Mouse (Mus musculus) myocyte (in vitro differentiated cells): ENCODE data around the gene Rgcc. TPM values are rescaled to one million over a fixed set of nuclear protein-coding genes. Genes with fewer than 3 reads are reported as not detected.

Experiments used
- H3K27me3 ChIP-seq: one replicate; pipeline ENCODE4 v1.6.1; 2011; ENCODE audit not compliant: control insufficient read depth, insufficient read depth, insufficient read length
- H3K36me3 ChIP-seq: one replicate; pipeline ENCODE4 v1.6.1; 2011; ENCODE audit not compliant: control insufficient read depth, insufficient read depth
- H3K4me2 ChIP-seq: one replicate; pipeline ENCODE4 v1.6.1; 2011; ENCODE audit warnings: low read depth, control low read depth
- H3K4me3 ChIP-seq: one replicate; pipeline ENCODE4 v1.5.1; 2011; ENCODE audit warnings: mild to moderate bottlenecking, control low read depth, moderate library complexity
- H3K79me2 ChIP-seq: one replicate; pipeline ENCODE4 v1.6.1; 2011; ENCODE audit not compliant: control insufficient read depth, insufficient read depth
- H3ac ChIP-seq: one replicate; pipeline ENCODE4 v1.6.1; 2011; ENCODE audit not compliant: control insufficient read depth, insufficient read length
- CEBPB ChIP-seq: IDR thresholded peaks from 2 replicates; pipeline ENCODE4 v1.6.1; 2011; ENCODE audit warnings: mild to moderate bottlenecking, moderate library complexity; ENCODE audit not compliant: poor library complexity, insufficient read depth, severe bottlenecking
- E2F4 ChIP-seq: IDR thresholded peaks from one replicate; pipeline ENCODE4 v1.6.1; 2011; ENCODE audit warnings: mild to moderate bottlenecking, control low read depth, moderate library complexity; ENCODE audit not compliant: insufficient read depth
- MAX ChIP-seq: IDR thresholded peaks from one replicate; pipeline ENCODE4 v1.6.1; 2011; ENCODE audit warnings: low read depth, mild to moderate bottlenecking, control low read depth
- MYOD1 ChIP-seq, 3 experiments: IDR thresholded peaks; one replicate each; pipeline ENCODE4 v1.6.1; 2011; ENCODE audit warnings: control low read depth in 2 of 3, low read depth in 2 of 3, mild to moderate bottlenecking in 2 of 3, moderate library complexity in 1 of 3; ENCODE audit not compliant: insufficient read length in 2 of 3, control insufficient read depth in 1 of 3
- MYOG ChIP-seq, 3 experiments: IDR thresholded peaks; one replicate each; pipeline ENCODE4 v1.6.1; 2011; ENCODE audit warnings: control low read depth in 2 of 3, low read depth in 2 of 3, mild to moderate bottlenecking in 2 of 3; ENCODE audit not compliant: insufficient read length in 2 of 3, control insufficient read depth in 1 of 3, insufficient read depth in 1 of 3
- POLR2A ChIP-seq: IDR thresholded peaks from one replicate; pipeline ENCODE4 v1.6.1; 2011; ENCODE audit warnings: low read depth, mild to moderate bottlenecking, control low read depth, moderate library complexity; ENCODE audit not compliant: insufficient read length
- POLR2AphosphoS2 ChIP-seq: IDR thresholded peaks from one replicate; pipeline ENCODE4 v1.6.1; 2011; ENCODE audit warnings: low read depth, control low read depth; ENCODE audit not compliant: insufficient read length
- REST ChIP-seq: IDR thresholded peaks from one replicate; pipeline ENCODE4 v1.6.1; 2011; ENCODE audit warnings: mild to moderate bottlenecking, control low read depth, moderate library complexity; ENCODE audit not compliant: insufficient read depth, insufficient read length
- SRF ChIP-seq: IDR thresholded peaks from one replicate; pipeline ENCODE4 v1.6.1; 2011; ENCODE audit warnings: low read depth; ENCODE audit not compliant: control insufficient read depth, insufficient read length
- TCF12 ChIP-seq: IDR thresholded peaks from one replicate; pipeline ENCODE4 v1.6.1; 2011; ENCODE audit warnings: mild to moderate bottlenecking, control low read depth; ENCODE audit not compliant: poor library complexity, insufficient read depth, severe bottlenecking
- TCF3 ChIP-seq: IDR thresholded peaks from one replicate; pipeline ENCODE4 v1.6.1; 2011; ENCODE audit warnings: low read depth, control low read depth; ENCODE audit not compliant: insufficient read length
- USF1 ChIP-seq: IDR thresholded peaks from one replicate; pipeline ENCODE4 v1.6.1; 2011; ENCODE audit warnings: low read depth, mild to moderate bottlenecking, control low read depth, moderate library complexity
- polyA plus RNA-seq: library from polyadenylated mRNA; unstranded; fragments of >200 nt; fragmentation: generic; extraction: Trizol; gene quantifications from one replicate; pipeline ENCODE4 v1.2.1, GENCODE M21; 2012; ENCODE audit warnings: missing spikeins

The Rgcc gene
- polyA plus RNA-seq, 1 experiment, result 6.0 TPM

GRCm38 (mm10) chr14:79298314-79298992, 3.0 kb downstream of the Rgcc start:
- TF ChIP-seq USF1, result no peak
- no peak for TF ChIP-seq POLR2A
- no peak for TF ChIP-seq E2F4
- TF ChIP-seq TCF12, result no peak
- no peak for TF ChIP-seq MAX
- no peak for TF ChIP-seq POLR2AphosphoS2
- no peak for TF ChIP-seq TCF3
- TF ChIP-seq MYOD1 (IDR thresholded peaks at IDR 0.05; ENCODE audit: control insufficient read depth in 1 of 3, insufficient read length in 2 of 3, low read depth in 2 of 3), result no peak
- no peak for TF ChIP-seq MYOG (IDR thresholded peaks at IDR 0.05; ENCODE audit: control insufficient read depth in 1 of 3, insufficient read depth in 1 of 3, insufficient read length in 2 of 3, low read depth in 2 of 3)
- TF ChIP-seq SRF, result no peak
- TF ChIP-seq REST, result no peak
- H3K36me3 ChIP-seq, result no peaks in the 10 kb centered on the region
- H3ac ChIP-seq, result no peak overlapping the region
- H3K4me3 ChIP-seq, result no peak overlapping the region
- no peaks in the 10 kb centered on the region for H3K27me3 ChIP-seq
- peak overlapping the region; percentile 42 for H3K4me2 ChIP-seq
- no peaks in the 10 kb centered on the region for H3K79me2 ChIP-seq

GRCm38 (mm10) chr14:79296836-79297235, 4.6 kb downstream of the Rgcc start:
- TF ChIP-seq SRF, result no peak
- H3K79me2 ChIP-seq, result no peaks in the 10 kb centered on the region
- no peak overlapping the region for H3K4me3 ChIP-seq
- H3K4me2 ChIP-seq, result no peak overlapping the region
- no peaks in the 10 kb centered on the region for H3K36me3 ChIP-seq
- H3K27me3 ChIP-seq, result no peaks in the 10 kb centered on the region
- H3ac ChIP-seq, result no peak overlapping the region

GRCm38 (mm10) chr14:79296201-79296600, 5.2 kb downstream of the Rgcc start:
- Histone ChIP-seq H3K27me3 (no peaks in the 10 kb centered on the region), H3K4me2 (no peak overlapping the region), H3K4me3 (no peak overlapping the region), H3ac (no peak overlapping the region), H3K36me3 (no peaks in the 10 kb centered on the region), H3K79me2 (no peaks in the 10 kb centered on the region)
- TF ChIP-seq MYOG (IDR thresholded peaks at IDR 0.05; ENCODE audit: control insufficient read depth in 1 of 3, insufficient read depth in 1 of 3, insufficient read length in 2 of 3, low read depth in 2 of 3) (no peak), MAX (no peak), CEBPB (no peak), SRF (no peak), E2F4 (no peak), REST (no peak), TCF12 (no peak), TCF3 (no peak), MYOD1 (IDR thresholded peaks at IDR 0.05; ENCODE audit: control insufficient read depth in 1 of 3, insufficient read length in 2 of 3, low read depth in 2 of 3) (no peak), USF1 (no peak), POLR2A (no peak), POLR2AphosphoS2 (no peak)

- Histone ChIP-seq H3K4me3 (no peak overlapping the region), H3K79me2 (no peaks in the 10 kb centered on the region), H3K36me3 (no peaks in the 10 kb centered on the region), H3K4me2 (no peak overlapping the region), H3ac (no peak overlapping the region), H3K27me3 (no peaks in the 10 kb centered on the region)
- no peak for TF ChIP-seq CEBPB
- TF ChIP-seq REST, result no peak
- TF ChIP-seq TCF12, result no peak
- no peak for TF ChIP-seq MAX
Observed at GRCm38 (mm10) chr14:79295579-79295978, 5.9 kb downstream of the Rgcc start.

GRCm38 (mm10) chr14:79294950-79295349, 6.5 kb downstream of the Rgcc start:
- H3K27me3 ChIP-seq, result no peaks in the 10 kb centered on the region
- TF ChIP-seq POLR2A, result no peak
- TF ChIP-seq REST, result no peak
- no peak for TF ChIP-seq E2F4
- TF ChIP-seq TCF3, result no peak
- no peak for TF ChIP-seq POLR2AphosphoS2
- TF ChIP-seq SRF, result no peak
- no peak for TF ChIP-seq MYOG (IDR thresholded peaks at IDR 0.05; ENCODE audit: control insufficient read depth in 1 of 3, insufficient read depth in 1 of 3, insufficient read length in 2 of 3, low read depth in 2 of 3)
- TF ChIP-seq USF1, result no peak
- TF ChIP-seq TCF12, result no peak
- no peak for TF ChIP-seq MYOD1 (IDR thresholded peaks at IDR 0.05; ENCODE audit: control insufficient read depth in 1 of 3, insufficient read length in 2 of 3, low read depth in 2 of 3)
- no peak for TF ChIP-seq CEBPB
- TF ChIP-seq MAX, result no peak
- H3K4me2 ChIP-seq, result no peak overlapping the region
- no peak overlapping the region for H3ac ChIP-seq
- H3K79me2 ChIP-seq, result no peaks in the 10 kb centered on the region
- H3K36me3 ChIP-seq, result no peaks in the 10 kb centered on the region
- H3K4me3 ChIP-seq, result no peak overlapping the region
